Mouse (Mus musculus) neural tube, embryonic 11.5 days (tissue): Measurements from ENCODE around the gene Raet1e. TPM values are rescaled to one million over a fixed set of nuclear protein-coding genes. Genes with fewer than 3 reads are reported as not detected.

Experiments
- ATAC-seq: fragments of 200-750 bp; cut with Nextera tagmentation; 2 replicates; pipeline ENCODE4 v1.8.0; 2017; ENCODE audit warnings: moderate number of reproducible peaks, mild to moderate bottlenecking, moderate TSS enrichment, moderate library complexity; ENCODE audit not compliant: insufficient read depth, low FRiP score, low TSS enrichment
- DNase-seq: peaks from one replicate; pipeline ENCODE4 v3.0.0-alpha.2; 2015; ENCODE audit warnings: low spot score
- H3K27ac ChIP-seq: fragments of 300-500 bp; sonication (generic); 2 replicates; pipeline ENCODE4 v1.5.1; 2014; ENCODE audit warnings: low read depth, mild to moderate bottlenecking, low read length
- H3K27me3 ChIP-seq: fragments of 300-500 bp; sonication (generic); 2 replicates; pipeline ENCODE4 v1.6.1; 2014; ENCODE audit warnings: mild to moderate bottlenecking, low read length, mixed read lengths; ENCODE audit not compliant: control insufficient read depth, insufficient read depth
- H3K36me3 ChIP-seq: fragments of 300-500 bp; sonication (generic); 2 replicates; pipeline ENCODE4 v1.6.1; 2014; ENCODE audit warnings: mild to moderate bottlenecking, low read length, moderate library complexity, mixed read lengths; ENCODE audit not compliant: control insufficient read depth, insufficient read depth
- H3K4me1 ChIP-seq: fragments of 300-500 bp; sonication (generic); 2 replicates; pipeline ENCODE4 v1.6.1; 2014; ENCODE audit warnings: low read length, mixed read lengths; ENCODE audit not compliant: control insufficient read depth, insufficient read depth
- H3K4me2 ChIP-seq: fragments of 300-500 bp; sonication (generic); 2 replicates; pipeline ENCODE4 v1.6.1; 2014; ENCODE audit warnings: low read depth, mild to moderate bottlenecking, moderate library complexity
- H3K4me3 ChIP-seq: fragments of 300-500 bp; sonication (generic); 2 replicates; pipeline ENCODE4 v1.5.1; 2014; ENCODE audit warnings: low read depth, low read length
- H3K9ac ChIP-seq: fragments of 300-500 bp; sonication (generic); 2 replicates; pipeline ENCODE4 v1.6.1; 2014; ENCODE audit warnings: mild to moderate bottlenecking, low read length
- H3K9me3 ChIP-seq: fragments of 300-500 bp; sonication (generic); 2 replicates; pipeline ENCODE4 v1.6.1; 2016; ENCODE audit warnings: low read length; ENCODE audit not compliant: control insufficient read depth
- WGBS: fragments of 180-500 bp; shearing (Covaris S2); extraction: QIAGEN DNeasy Blood & Tissue Kit; methylation state at CpG from one replicate; pipeline ENCODE4 v1.1.7; 2014; 5-methylcytosine and 5-hydroxymethylcytosine counted together
- polyA plus RNA-seq: library from polyadenylated mRNA; unstranded; fragments of >200 nt; fragmentation: Nextera tagmentation; extraction: Ambion mirVana; gene quantifications from 2 replicates; pipeline ENCODE4 v1.2.1, GENCODE M21; 2014

The Raet1e gene
- polyA plus RNA-seq, 1 experiment from 2014 or later, result 10.4 TPM

DNA sequence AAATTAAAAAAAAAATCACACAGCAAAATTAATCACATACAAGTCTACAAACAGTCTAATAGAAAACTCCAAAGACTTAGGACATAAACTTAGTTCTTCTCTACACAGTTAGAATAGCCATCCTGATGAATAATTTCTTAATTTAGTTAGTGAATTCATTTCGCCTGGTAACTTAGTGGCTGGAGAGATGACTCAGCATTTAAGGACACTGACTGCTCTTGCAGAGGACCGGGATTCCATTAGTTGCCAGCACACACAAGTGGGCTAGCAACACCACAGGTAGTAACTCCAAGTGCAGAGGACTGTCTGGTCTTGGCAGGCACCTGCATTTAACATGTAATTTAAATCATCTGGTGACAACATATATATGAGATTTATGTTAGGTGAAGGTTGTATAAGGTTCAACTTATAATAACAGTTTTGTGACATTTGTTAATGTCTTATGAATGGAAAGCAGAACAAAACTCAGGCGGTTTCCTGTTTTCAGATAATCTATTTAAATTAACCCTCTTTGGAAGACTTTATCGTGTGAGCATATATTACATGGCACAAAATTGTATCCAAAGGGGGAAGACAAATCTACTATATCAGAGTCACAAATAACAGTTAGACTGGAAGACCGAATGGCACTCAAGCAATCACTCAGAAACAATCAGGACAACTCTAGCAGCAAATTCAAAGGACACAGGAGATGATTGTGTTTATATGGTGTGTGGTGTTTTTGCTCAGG lies 138.8 kb downstream of the Raet1e start:
- no peaks in the 10 kb centered on the region for H3K36me3 ChIP-seq
- DNase-seq, result no peak
- no peak overlapping the region for H3K4me3 ChIP-seq
- no peak overlapping the region for H3K4me2 ChIP-seq
- H3K27me3 ChIP-seq, result no peaks in the 10 kb centered on the region
- WGBS, result 77% methylated on average over 5 of the region's 5 CpGs
- H3K9me3 ChIP-seq, result no peaks in the 10 kb centered on the region
- H3K4me1 ChIP-seq, result no peaks in the 10 kb centered on the region
- H3K9ac ChIP-seq, result no peak overlapping the region
- no peak for ATAC-seq
- H3K27ac ChIP-seq, result no peak overlapping the region

DNA sequence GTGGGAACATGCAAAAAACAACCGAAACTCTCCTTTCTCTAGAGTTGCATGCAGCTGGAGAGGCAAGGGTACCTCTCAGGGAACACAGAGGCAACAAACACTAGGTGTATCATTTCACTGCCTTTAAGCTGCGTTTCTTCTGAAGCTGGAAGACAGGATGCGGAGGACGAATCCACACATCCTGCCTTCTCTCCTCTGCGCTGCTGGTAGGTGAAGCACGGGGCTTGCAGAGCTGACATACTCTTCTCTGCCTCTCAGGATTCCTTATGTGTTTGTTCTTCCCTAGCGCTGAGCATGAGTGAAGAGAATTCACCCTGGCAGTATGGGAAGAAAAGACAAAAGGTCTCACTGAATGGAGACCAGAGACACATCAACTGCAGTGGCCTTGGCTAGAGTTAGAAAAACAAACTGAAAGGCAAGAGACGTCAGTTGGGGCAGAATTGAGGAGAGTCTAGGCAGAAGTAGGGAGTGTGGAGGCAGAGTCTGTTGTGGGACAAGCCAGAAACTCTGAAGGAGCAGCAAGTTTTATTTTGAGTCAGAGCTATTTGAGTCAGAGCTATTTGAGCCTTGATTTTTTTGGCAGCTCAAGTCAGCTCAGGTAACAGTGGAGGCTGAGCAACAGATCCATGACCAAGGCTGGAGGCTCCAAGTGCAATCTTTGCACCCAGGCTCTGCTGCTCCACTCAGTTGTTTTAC lies 139.5 kb downstream of the Raet1e start:
- Histone ChIP-seq H3K9ac (no peak overlapping the region), H3K4me1 (no peaks in the 10 kb centered on the region), H3K9me3 (no peaks in the 10 kb centered on the region), H3K4me2 (no peak overlapping the region), H3K27ac (no peak overlapping the region), H3K4me3 (no peak overlapping the region), H3K27me3 (no peaks in the 10 kb centered on the region), H3K36me3 (no peaks in the 10 kb centered on the region)
- DNase-seq, result no peak
- no peak for ATAC-seq
- 69% methylated on average over 8 of the region's 8 CpGs for WGBS

GRCm38 (mm10) chr10:22299324-22299723 lies 141.0 kb downstream of the Raet1e start:
- 91% methylated on average over 2 of the region's 2 CpGs for WGBS
- Histone ChIP-seq H3K4me3 (no peak overlapping the region), H3K36me3 (no peaks in the 10 kb centered on the region), H3K9me3 (no peaks in the 10 kb centered on the region), H3K4me2 (no peak overlapping the region), H3K9ac (no peak overlapping the region), H3K27ac (no peak overlapping the region), H3K27me3 (no peaks in the 10 kb centered on the region), H3K4me1 (no peaks in the 10 kb centered on the region)
- ATAC-seq, result no peak
- no peak for DNase-seq

DNA sequence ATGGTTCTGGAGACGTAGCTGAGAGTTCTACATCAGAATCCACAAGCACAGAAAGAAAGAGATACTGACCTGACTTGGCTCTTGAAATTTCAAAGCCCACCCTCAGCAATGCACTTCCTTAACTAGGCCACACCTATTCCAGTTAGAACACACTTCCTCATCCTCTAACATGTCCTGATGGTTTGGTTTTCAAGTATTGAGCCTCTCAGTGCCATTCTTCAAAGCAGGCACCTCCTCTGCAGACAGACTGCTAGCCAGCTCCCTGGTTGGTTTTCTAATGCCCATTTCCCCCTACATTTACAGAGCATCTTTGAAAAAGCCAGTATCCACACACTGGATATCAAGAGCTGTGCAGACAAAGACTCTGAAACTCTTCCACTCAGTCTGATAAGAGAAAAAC lies 143.3 kb downstream of the Raet1e start:
- WGBS, result 81% methylated on average over 1 of the region's 1 CpGs
- ATAC-seq (no peak), DNase-seq (no peak)
- no peaks in the 10 kb centered on the region for H3K36me3 ChIP-seq
- no peak overlapping the region for H3K9ac ChIP-seq
- H3K4me1 ChIP-seq, result no peaks in the 10 kb centered on the region
- no peaks in the 10 kb centered on the region for H3K27me3 ChIP-seq
- no peak overlapping the region for H3K4me2 ChIP-seq
- H3K27ac ChIP-seq, result no peak overlapping the region
- H3K4me3 ChIP-seq, result no peak overlapping the region
- H3K9me3 ChIP-seq, result no peaks in the 10 kb centered on the region

DNA sequence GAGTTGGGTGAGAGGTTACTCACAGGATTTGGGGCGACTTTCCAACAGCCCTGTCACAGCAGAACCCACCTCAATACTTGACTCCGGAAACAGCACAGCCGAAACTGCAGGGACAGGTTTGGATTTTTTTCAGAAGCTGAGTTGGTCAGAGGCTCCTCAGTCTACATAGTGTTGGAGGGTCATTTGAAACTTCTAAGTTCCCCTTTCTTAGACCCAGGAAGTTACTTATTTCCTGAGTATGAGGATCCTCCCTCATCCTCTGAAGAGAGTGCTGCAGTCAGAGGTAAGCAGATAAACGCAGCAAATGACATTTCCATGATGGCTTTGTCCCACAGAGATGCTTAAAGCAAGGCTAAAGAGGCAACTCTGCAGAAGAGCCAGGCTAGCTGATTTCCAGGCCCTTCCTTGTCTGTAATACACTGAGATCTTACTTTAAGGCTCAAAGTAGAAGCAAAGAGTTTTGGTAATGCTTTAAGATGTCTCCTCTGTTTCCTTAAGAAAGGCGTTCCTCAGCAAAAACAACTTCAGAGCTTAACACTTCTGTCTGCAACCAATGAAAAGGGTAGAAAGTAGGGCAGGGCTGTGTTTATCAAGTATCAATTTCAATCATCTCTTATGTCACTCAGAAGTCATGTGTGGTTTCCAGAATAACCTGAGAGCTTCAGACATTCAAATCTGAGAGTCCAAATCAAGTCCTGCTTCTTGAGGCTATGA lies 144.1 kb downstream of the Raet1e start:
- no peak overlapping the region for H3K27ac ChIP-seq
- no peaks in the 10 kb centered on the region for H3K9me3 ChIP-seq

GRCm38 (mm10) chr10:22303736-22304135 lies 145.4 kb downstream of the Raet1e start:
- no peak overlapping the region for H3K4me3 ChIP-seq
- no peaks in the 10 kb centered on the region for H3K4me1 ChIP-seq
- ATAC-seq (no peak), DNase-seq (no peak)
- H3K9ac ChIP-seq, result no peak overlapping the region
- no peaks in the 10 kb centered on the region for H3K9me3 ChIP-seq
- no peak overlapping the region for H3K4me2 ChIP-seq
- WGBS, result 88% methylated on average over 6 of the region's 6 CpGs
- no peaks in the 10 kb centered on the region for H3K27me3 ChIP-seq
- H3K36me3 ChIP-seq, result no peaks in the 10 kb centered on the region
- H3K27ac ChIP-seq, result no peak overlapping the region

More for the DNA sequence above, 144.1 kb downstream of the Raet1e start:
- ATAC-seq (no peak), DNase-seq (no peak)
- WGBS, result 77% methylated on average over 5 of the region's 5 CpGs
- Histone ChIP-seq H3K9ac (no peak overlapping the region), H3K4me2 (no peak overlapping the region), H3K4me1 (no peaks in the 10 kb centered on the region), H3K36me3 (no peaks in the 10 kb centered on the region), H3K27me3 (no peaks in the 10 kb centered on the region), H3K4me3 (no peak overlapping the region)

DNA sequence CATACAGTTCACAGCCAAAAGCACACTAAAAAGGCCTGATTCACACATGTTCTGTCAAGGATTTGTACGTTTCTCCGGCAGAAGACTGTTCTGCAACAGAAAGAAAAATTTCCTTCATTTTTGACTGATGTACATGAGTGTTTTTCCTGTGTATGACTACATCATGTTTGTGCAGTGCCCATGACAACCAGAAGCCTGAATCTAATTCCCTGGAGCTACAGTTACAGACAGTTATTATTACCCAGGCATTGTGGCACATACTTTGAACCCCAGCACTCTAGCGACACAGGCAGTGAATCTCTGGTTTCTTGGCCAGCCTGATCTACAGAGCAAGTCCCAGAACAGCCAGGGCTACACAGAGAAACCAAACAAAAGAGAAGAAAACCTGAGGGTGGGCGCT lies 147.4 kb downstream of the Raet1e start:
- Histone ChIP-seq H3K9ac (no peak overlapping the region), H3K36me3 (no peaks in the 10 kb centered on the region), H3K9me3 (no peaks in the 10 kb centered on the region), H3K4me2 (no peak overlapping the region), H3K4me3 (no peak overlapping the region), H3K27me3 (no peaks in the 10 kb centered on the region), H3K27ac (no peak overlapping the region), H3K4me1 (no peaks in the 10 kb centered on the region)
- DNase-seq (no peak), ATAC-seq (no peak)
- WGBS, result 88% methylated on average over 4 of the region's 4 CpGs

GRCm38 (mm10) chr10:22306452-22306851 lies 148.1 kb downstream of the Raet1e start:
- Histone ChIP-seq H3K27me3 (no peaks in the 10 kb centered on the region), H3K4me3 (no peak overlapping the region), H3K9me3 (no peaks in the 10 kb centered on the region), H3K4me1 (no peaks in the 10 kb centered on the region), H3K9ac (no peak overlapping the region), H3K4me2 (no peak overlapping the region), H3K27ac (no peak overlapping the region), H3K36me3 (no peaks in the 10 kb centered on the region)
- 62% methylated on average over 4 of the region's 4 CpGs for whole genome bisulfite sequencing
- DNase-seq (no peak), ATAC-seq (no peak)
